ENCODE assay signal across 8 mouse cellular contexts in genomic region chr14:72709091-72709709, GRCm38 (mm10). TPM values are rescaled to one million over a fixed set of nuclear protein-coding genes. Genes with fewer than 3 reads are reported as not detected.
DNase-seq lines count a peak whose midpoint lies in the region; ATAC-seq and TF ChIP-seq lines count a peak whose summit lies in the region.

No protein-coding gene starts in this region.

- H3ac ChIP-seq in C2C12 (ENCODE audit: control insufficient read depth, insufficient read length, low read depth), result peak overlapping the region; percentile 81

- H3K4me3 ChIP-seq in C2C12 (ENCODE audit: insufficient read depth, poor library complexity, severe bottlenecking), result peak overlapping the region; percentile 80
- H3K4me3 ChIP-seq in bone marrow macrophage, adult 2 months (ENCODE audit: insufficient read depth, low read length), result peak overlapping the region; percentile 87
- peak overlapping the region; percentile 97 for H3K4me3 ChIP-seq in heart, postnatal 0 days (ENCODE audit: low read depth, low read length)
- peak overlapping the region; percentile 83 for H3K4me3 ChIP-seq in limb, embryonic 12.5 days (replicated peaks)
- H3K4me3 ChIP-seq in midbrain, embryonic 13.5 days (replicated peaks), result peak overlapping the region; percentile 90

- DNase-seq in gastrocnemius, adult 18-20 months (ENCODE audit: low spot score), result peak; percentile 1
- no peak for DNase-seq in gastrocnemius, postnatal 14 days
- DNase-seq in heart, postnatal 0 days (ENCODE audit: low spot score), result peak; percentile 45
- peak; percentile 58 to 69 for DNase-seq in thymus, adult 18-20 months

- peak overlapping the region; percentile 52; the same call in 1 of the 2 replicates for H3K27ac ChIP-seq in bone marrow macrophage, adult 2 months (ENCODE audit: insufficient read depth, low read depth, low read length)
- H3K27ac ChIP-seq in heart, postnatal 0 days (ENCODE audit: low read depth), result peak overlapping the region; percentile 93
- H3K27ac ChIP-seq in limb, embryonic 12.5 days, result peak overlapping the region; percentile 74
- H3K27ac ChIP-seq in midbrain, embryonic 13.5 days, result peak overlapping the region; percentile 92

- peak overlapping the region; percentile 90 for H3K9ac ChIP-seq in heart, postnatal 0 days (replicated peaks; ENCODE audit: low read depth, low read length)
- peak overlapping the region; percentile 84 for H3K9ac ChIP-seq in limb, embryonic 12.5 days (replicated peaks)
- H3K9ac ChIP-seq in midbrain, embryonic 13.5 days (replicated peaks), result peak overlapping the region; percentile 90

- no peaks in the 10 kb centered on the region for H3K27me3 ChIP-seq in C2C12 (ENCODE audit: control insufficient read depth, insufficient read depth, insufficient read length)
- no peaks in the 10 kb centered on the region for H3K27me3 ChIP-seq in heart, postnatal 0 days (ENCODE audit: control insufficient read depth, insufficient read depth, low read length)
- peaks cover 29% of the 10 kb centered on the region for H3K27me3 ChIP-seq in limb, embryonic 12.5 days
- peaks cover 12% of the 10 kb centered on the region for H3K27me3 ChIP-seq in midbrain, embryonic 13.5 days

- H3K36me3 ChIP-seq in C2C12 (ENCODE audit: control insufficient read depth, insufficient read depth), result no peaks in the 10 kb centered on the region
- no peaks in the 10 kb centered on the region for H3K36me3 ChIP-seq in heart, postnatal 0 days (replicated peaks; ENCODE audit: control insufficient read depth, insufficient read depth, low read length)
- no peaks in the 10 kb centered on the region for H3K36me3 ChIP-seq in limb, embryonic 12.5 days
- no peaks in the 10 kb centered on the region for H3K36me3 ChIP-seq in midbrain, embryonic 13.5 days

- TF ChIP-seq CTCF in C2C12 (IDR thresholded peaks at IDR 0.05; ENCODE audit: control insufficient read depth, insufficient read depth, insufficient read length), result no peak
- TF ChIP-seq CTCF in bone marrow macrophage, adult 2 months (IDR thresholded peaks at IDR 0.05; ENCODE audit: low read depth, low read length), result no peak
- no peak for TF ChIP-seq CTCF in heart, postnatal 0 days (IDR thresholded peaks at IDR 0.05; ENCODE audit: low read depth)

- H3K4me2 ChIP-seq in heart, postnatal 0 days (ENCODE audit: low read depth, low read length), result peak overlapping the region; percentile 93
- peak overlapping the region; percentile 79 for H3K4me2 ChIP-seq in limb, embryonic 12.5 days
- H3K4me2 ChIP-seq in midbrain, embryonic 13.5 days (replicated peaks), result peak overlapping the region; percentile 74

- under 1% methylated on average over 58 of the region's 70 CpGs for WGBS in heart, postnatal 0 days
- under 1% methylated on average over 61 of the region's 70 CpGs for WGBS in limb, embryonic 12.5 days
- under 1% methylated on average over 70 of the region's 70 CpGs for WGBS in midbrain, embryonic 13.5 days

- no peak for TF ChIP-seq EP300 in heart, postnatal 0 days (IDR thresholded peaks at IDR 0.05; ENCODE audit: low read depth)

- peak; percentile 73 for ATAC-seq in heart, postnatal 0 days (ENCODE audit: insufficient read depth, low read depth)
- peak; percentile 58 for ATAC-seq in limb, embryonic 12.5 days (ENCODE audit: insufficient number of reproducible peaks, insufficient read depth, low FRiP score, low TSS enrichment, low read depth)
- no peak; the same call in 1 of the 2 replicates for ATAC-seq in midbrain, embryonic 13.5 days

- H3K9me3 ChIP-seq in heart, postnatal 0 days (replicated peaks; ENCODE audit: control insufficient read depth, low read length), result no peaks in the 10 kb centered on the region
- H3K9me3 ChIP-seq in limb, embryonic 12.5 days, result no peaks in the 10 kb centered on the region
- no peaks in the 10 kb centered on the region for H3K9me3 ChIP-seq in midbrain, embryonic 13.5 days

- H3K79me3 ChIP-seq in C2C12 (ENCODE audit: low read depth), result peaks cover 47% of the 10 kb centered on the region

- intact Hi-C loops in gastrocnemius, postnatal 14 days (cut with DNase I; ENCODE audit: low total_unique reads), result no loop called here

- TF ChIP-seq POLR2A in bone marrow macrophage, adult 2 months (IDR thresholded peaks at IDR 0.05; ENCODE audit: borderline replicate concordance, low read depth, low read length), result no peak

- H3K79me2 ChIP-seq in C2C12 (ENCODE audit: control insufficient read depth, insufficient read depth), result peaks cover 62% of the 10 kb centered on the region

- peaks cover 17% of the 10 kb centered on the region for H3K4me1 ChIP-seq in bone marrow macrophage, adult 2 months (ENCODE audit: control insufficient read depth, insufficient read depth, low read length)
- H3K4me1 ChIP-seq in heart, postnatal 0 days (ENCODE audit: control insufficient read depth, insufficient read depth), result no peaks in the 10 kb centered on the region
- H3K4me1 ChIP-seq in limb, embryonic 12.5 days (replicated peaks), result peaks cover 7% of the 10 kb centered on the region
- H3K4me1 ChIP-seq in midbrain, embryonic 13.5 days (replicated peaks), result peaks cover 14% of the 10 kb centered on the region

TF ChIP-seq in C2C12, 6 proteins besides CTCF, POLR2A, EP300 and RAD21:
- TF ChIP-seq MAX (IDR thresholded peaks at IDR 0.05) (peak; percentile 25), CEBPB (IDR thresholded peaks at IDR 0.05; ENCODE audit: low read depth) (no peak)

RNA-seq across cellular contexts. Expression of gene Fndc3a, which starts 0.6 kb away (rescaled TPM):
- 1 to 10 TPM; 4.7 to 6.6 TPM for total RNA-seq in gastrocnemius, adult 18-20 months (2021)
- 1 to 10 TPM; 8.0 to 9.0 TPM for total RNA-seq in gastrocnemius, postnatal 14 days (2021)
- polyA plus RNA-seq in C2C12 (2012; fragmentation: generic; extraction: Trizol), result 9.0 TPM
- 51.5 and 55.9 TPM in 2 replicates for polyA plus RNA-seq in bone marrow macrophage, adult 2 months (2012; ENCODE audit: insufficient read depth, insufficient read length, missing spikeins)
- total RNA-seq in heart, postnatal 0 days (2014; rRNA removed; ENCODE audit: low replicate concordance), result 8.3 and 13.9 TPM in 2 replicates
- polyA plus RNA-seq in heart, postnatal 0 days (2015; fragmentation: Nextera tagmentation; extraction: Ambion mirVana), result 9.5 and 9.7 TPM in 2 replicates
- 37.1 and 37.2 TPM in 2 replicates for polyA plus RNA-seq in limb, embryonic 12.5 days (2016; fragmentation: Nextera tagmentation; extraction: Ambion mirVana)
- polyA plus RNA-seq in midbrain, embryonic 13.5 days (2015; fragmentation: Nextera tagmentation; extraction: Ambion mirVana), result 57.3 and 59.1 TPM in 2 replicates
